ENCODE assay signal across 11 mouse cellular contexts in the genomic region with DNA sequence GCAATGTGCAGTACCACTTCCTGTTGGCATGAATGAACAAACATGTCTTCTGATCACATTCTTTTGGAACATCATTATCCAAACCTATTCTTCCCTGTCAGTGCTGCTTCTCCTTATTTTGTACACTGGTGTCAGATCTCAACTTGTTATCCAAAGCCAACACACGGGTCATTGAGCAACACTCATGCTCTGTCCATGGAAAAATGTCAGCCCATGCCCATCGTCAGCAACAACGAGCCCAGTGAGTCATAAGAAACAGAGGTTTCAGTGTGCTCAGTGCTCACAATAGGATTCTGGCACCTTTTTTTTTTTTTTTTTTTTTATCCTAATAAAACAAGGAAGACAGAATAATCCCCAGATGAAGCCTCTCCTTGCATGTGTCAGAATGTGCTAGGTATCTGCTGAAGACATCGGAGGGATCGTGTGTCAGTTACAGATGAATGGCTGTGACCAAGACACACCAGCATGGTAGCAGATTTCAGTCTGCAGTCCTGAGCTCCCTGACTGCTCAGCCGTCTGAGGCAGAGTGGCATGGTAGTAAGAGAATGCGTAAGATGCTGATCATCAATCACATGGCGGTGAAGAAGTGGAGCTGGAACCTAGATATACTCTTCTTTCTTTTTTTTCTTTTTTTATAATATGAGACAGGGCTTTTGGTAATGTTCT.
"Had no signal": no experiment of that assay in that cellular context is flagged by ENCODE, and none has a peak within 500 bp of the region (broad histone marks: within the 10 kb centered on the region; RNA-seq: fewer than 3 reads in every experiment).

No protein-coding gene starts in this region.

- H3K9ac ChIP-seq: limb, embryonic 15.5 days; liver, embryonic 14.5 days; midbrain, embryonic 12.5 days had no signal

- H3K4me2 ChIP-seq: limb, embryonic 15.5 days; midbrain, embryonic 12.5 days had no signal

- H3K9me3 ChIP-seq: limb, embryonic 15.5 days; midbrain, embryonic 12.5 days had no signal

- DNase-seq: kidney, postnatal 10 days; layer of hippocampus, postnatal 36 days; lung, adult 18-20 months; right cerebral cortex, adult 18-20 months; right cerebral cortex, postnatal 25 days; thymus, postnatal 36 days had no signal

- H3K4me1 ChIP-seq: limb, embryonic 15.5 days; midbrain, embryonic 12.5 days had no signal

- H3K4me3 ChIP-seq: limb, embryonic 15.5 days; midbrain, embryonic 12.5 days had no signal

- H3K27me3 ChIP-seq: limb, embryonic 15.5 days; midbrain, embryonic 12.5 days had no signal

- H3K27ac ChIP-seq: limb, embryonic 15.5 days; liver, embryonic 14.5 days; midbrain, embryonic 12.5 days had no signal

- ATAC-seq: intestine, postnatal 0 days; midbrain, embryonic 16.5 days had no signal

- H3K36me3 ChIP-seq: limb, embryonic 15.5 days; midbrain, embryonic 12.5 days had no signal
